Mouse (Mus musculus): ENCODE data around the gene Flywch2. TPM values are rescaled to one million over a fixed set of nuclear protein-coding genes. Genes with fewer than 3 reads are reported as not detected.

Gene Flywch2
- polyA plus RNA-seq, 1 experiment from 2014 or later = 4.3 TPM

GRCm38 (mm10) chr17:23820731-23821130 is 34.9 kb upstream of the Flywch2 start:
- Histone ChIP-seq H3K4me3 (ENCODE audit: low read length) (no peak overlapping the region), H3K4me2 (ENCODE audit: low read depth, low read length) (no peak overlapping the region), H3K4me1 (ENCODE audit: control insufficient read depth, insufficient read depth, low read length) (no peaks in the 10 kb centered on the region), H3K9ac (ENCODE audit: low read length) (no peak overlapping the region), H3K9me3 (replicated peaks; ENCODE audit: control insufficient read depth, low read length) (peaks cover 19% of the 10 kb centered on the region), H3K27ac (ENCODE audit: low read length) (no peak overlapping the region), H3K36me3 (ENCODE audit: control insufficient read depth, insufficient read depth) (peaks cover 86% of the 10 kb centered on the region), H3K27me3 (ENCODE audit: control insufficient read depth, insufficient read depth, low read length) (no peaks in the 10 kb centered on the region)
- ATAC-seq (replicated peaks; ENCODE audit: extremely low read depth, insufficient read depth, low FRiP score) = no peak
- WGBS = 95% methylated on average over 5 of the region's 5 CpGs

GRCm38 (mm10) chr17:23819235-23819634 is 33.4 kb upstream of the Flywch2 start:
- H3K4me2 ChIP-seq (ENCODE audit: low read depth, low read length) = no peak overlapping the region
- no peak for ATAC-seq (replicated peaks; ENCODE audit: extremely low read depth, insufficient read depth, low FRiP score)
- no peak overlapping the region for H3K9ac ChIP-seq (ENCODE audit: low read length)
- H3K4me3 ChIP-seq (ENCODE audit: low read length) = no peak overlapping the region
- H3K27ac ChIP-seq (ENCODE audit: low read length) = no peak overlapping the region
- no peaks in the 10 kb centered on the region for H3K27me3 ChIP-seq (ENCODE audit: control insufficient read depth, insufficient read depth, low read length)
- no peaks in the 10 kb centered on the region for H3K4me1 ChIP-seq (ENCODE audit: control insufficient read depth, insufficient read depth, low read length)
- H3K9me3 ChIP-seq (replicated peaks; ENCODE audit: control insufficient read depth, low read length) = peaks cover 25% of the 10 kb centered on the region
- H3K36me3 ChIP-seq (ENCODE audit: control insufficient read depth, insufficient read depth) = peaks cover 91% of the 10 kb centered on the region
- WGBS = 98% methylated on average over 25 of the region's 25 CpGs

- no peak for ATAC-seq (replicated peaks; ENCODE audit: extremely low read depth, insufficient read depth, low FRiP score)
- Histone ChIP-seq H3K4me2 (ENCODE audit: low read depth, low read length) (no peak overlapping the region), H3K9ac (ENCODE audit: low read length) (no peak overlapping the region), H3K27ac (ENCODE audit: low read length) (no peak overlapping the region), H3K4me1 (ENCODE audit: control insufficient read depth, insufficient read depth, low read length) (no peaks in the 10 kb centered on the region), H3K36me3 (ENCODE audit: control insufficient read depth, insufficient read depth) (peaks cover 90% of the 10 kb centered on the region), H3K27me3 (ENCODE audit: control insufficient read depth, insufficient read depth, low read length) (no peaks in the 10 kb centered on the region), H3K9me3 (replicated peaks; ENCODE audit: control insufficient read depth, low read length) (peaks cover 25% of the 10 kb centered on the region), H3K4me3 (ENCODE audit: low read length) (no peak overlapping the region)
- WGBS = 93% methylated on average over 8 of the region's 8 CpGs
Measured at GRCm38 (mm10) chr17:23818579-23818978, 32.7 kb upstream of the Flywch2 start.

GRCm38 (mm10) chr17:23815641-23816040 is 29.8 kb upstream of the Flywch2 start:
- H3K27ac ChIP-seq (ENCODE audit: low read length) = no peak overlapping the region
- no peaks in the 10 kb centered on the region for H3K27me3 ChIP-seq (ENCODE audit: control insufficient read depth, insufficient read depth, low read length)
- H3K4me3 ChIP-seq (ENCODE audit: low read length) = no peak overlapping the region
- no peak for ATAC-seq (replicated peaks; ENCODE audit: extremely low read depth, insufficient read depth, low FRiP score)
- no peak overlapping the region for H3K9ac ChIP-seq (ENCODE audit: low read length)
- H3K36me3 ChIP-seq (ENCODE audit: control insufficient read depth, insufficient read depth) = peaks cover 85% of the 10 kb centered on the region
- no peaks in the 10 kb centered on the region for H3K4me1 ChIP-seq (ENCODE audit: control insufficient read depth, insufficient read depth, low read length)
- no peak overlapping the region for H3K4me2 ChIP-seq (ENCODE audit: low read depth, low read length)
- H3K9me3 ChIP-seq (replicated peaks; ENCODE audit: control insufficient read depth, low read length) = peaks cover 25% of the 10 kb centered on the region
- 96% methylated on average over 16 of the region's 16 CpGs for WGBS

GRCm38 (mm10) chr17:23807918-23808317 is 22.0 kb upstream of the Flywch2 start:
- H3K4me1 ChIP-seq (ENCODE audit: control insufficient read depth, insufficient read depth, low read length) = peaks cover 24% of the 10 kb centered on the region
- no peaks in the 10 kb centered on the region for H3K9me3 ChIP-seq (replicated peaks; ENCODE audit: control insufficient read depth, low read length)
- no peak for ATAC-seq (replicated peaks; ENCODE audit: extremely low read depth, insufficient read depth, low FRiP score)
- H3K9ac ChIP-seq (ENCODE audit: low read length) = no peak overlapping the region
- WGBS = 82% methylated on average over 3 of the region's 3 CpGs
- H3K27ac ChIP-seq (ENCODE audit: low read length) = no peak overlapping the region
- no peak overlapping the region for H3K4me3 ChIP-seq (ENCODE audit: low read length)
- peaks cover 39% of the 10 kb centered on the region for H3K36me3 ChIP-seq (ENCODE audit: control insufficient read depth, insufficient read depth)
- no peak overlapping the region for H3K4me2 ChIP-seq (ENCODE audit: low read depth, low read length)
- H3K27me3 ChIP-seq (ENCODE audit: control insufficient read depth, insufficient read depth, low read length) = no peaks in the 10 kb centered on the region

GRCm38 (mm10) chr17:23806867-23807266 is 21.0 kb upstream of the Flywch2 start:
- no peak for ATAC-seq (replicated peaks; ENCODE audit: extremely low read depth, insufficient read depth, low FRiP score)
- Histone ChIP-seq H3K4me2 (ENCODE audit: low read depth, low read length) (peak overlapping the region; percentile 77), H3K27ac (ENCODE audit: low read length) (peak overlapping the region; percentile 14; the same call in 1 of the 2 replicates), H3K4me1 (ENCODE audit: control insufficient read depth, insufficient read depth, low read length) (peaks cover 24% of the 10 kb centered on the region), H3K27me3 (ENCODE audit: control insufficient read depth, insufficient read depth, low read length) (no peaks in the 10 kb centered on the region), H3K9ac (ENCODE audit: low read length) (peak overlapping the region; percentile 29; the same call in 1 of the 2 replicates), H3K9me3 (replicated peaks; ENCODE audit: control insufficient read depth, low read length) (no peaks in the 10 kb centered on the region), H3K4me3 (ENCODE audit: low read length) (peak overlapping the region; percentile 27), H3K36me3 (ENCODE audit: control insufficient read depth, insufficient read depth) (peaks cover 31% of the 10 kb centered on the region)
- 60% methylated on average over 25 of the region's 25 CpGs for WGBS

- H3K4me1 ChIP-seq (ENCODE audit: control insufficient read depth, insufficient read depth, low read length) = peaks cover 24% of the 10 kb centered on the region
- no peaks in the 10 kb centered on the region for H3K9me3 ChIP-seq (replicated peaks; ENCODE audit: control insufficient read depth, low read length)
- H3K27me3 ChIP-seq (ENCODE audit: control insufficient read depth, insufficient read depth, low read length) = no peaks in the 10 kb centered on the region
- no peak for ATAC-seq (replicated peaks; ENCODE audit: extremely low read depth, insufficient read depth, low FRiP score)
- peak overlapping the region; percentile 77 for H3K4me2 ChIP-seq (ENCODE audit: low read depth, low read length)
- peak overlapping the region; percentile 92 for H3K9ac ChIP-seq (ENCODE audit: low read length)
- WGBS = under 1% methylated on average over 8 of the region's 8 CpGs
- peak overlapping the region; percentile 80 for H3K4me3 ChIP-seq (ENCODE audit: low read length)
- peak overlapping the region; percentile 96; the same call in 1 of the 2 replicates for H3K27ac ChIP-seq (ENCODE audit: low read length)
- H3K36me3 ChIP-seq (ENCODE audit: control insufficient read depth, insufficient read depth) = peaks cover 15% of the 10 kb centered on the region
Measured at GRCm38 (mm10) chr17:23804426-23805085, 18.7 kb upstream of the Flywch2 start.

- WGBS = under 1% methylated on average over 51 of the region's 83 CpGs
- Histone ChIP-seq H3K4me1 (ENCODE audit: control insufficient read depth, insufficient read depth, low read length) (peaks cover 24% of the 10 kb centered on the region), H3K36me3 (ENCODE audit: control insufficient read depth, insufficient read depth) (peaks cover 4% of the 10 kb centered on the region), H3K9me3 (replicated peaks; ENCODE audit: control insufficient read depth, low read length) (no peaks in the 10 kb centered on the region), H3K4me3 (ENCODE audit: low read length) (peak overlapping the region; percentile 80), H3K27ac (ENCODE audit: low read length) (peak overlapping the region; percentile 96), H3K27me3 (ENCODE audit: control insufficient read depth, insufficient read depth, low read length) (no peaks in the 10 kb centered on the region), H3K9ac (ENCODE audit: low read length) (peak overlapping the region; percentile 92), H3K4me2 (ENCODE audit: low read depth, low read length) (peak overlapping the region; percentile 77)
- ATAC-seq (replicated peaks; ENCODE audit: extremely low read depth, insufficient read depth, low FRiP score) = peak; percentile 46
Measured at GRCm38 (mm10) chr17:23803366-23804041, 17.6 kb upstream of the Flywch2 start.

- H3K9me3 ChIP-seq (replicated peaks; ENCODE audit: control insufficient read depth, low read length) = no peaks in the 10 kb centered on the region
- ATAC-seq (replicated peaks; ENCODE audit: extremely low read depth, insufficient read depth, low FRiP score) = peak; percentile 97
- WGBS = under 1% methylated on average over 58 of the region's 60 CpGs
Measured at GRCm38 (mm10) chr17:23802746-23803365, 17.0 kb upstream of the Flywch2 start.

More at GRCm38 (mm10) chr17:23802746-23803365, 17.0 kb upstream of the Flywch2 start:
- Histone ChIP-seq H3K4me2 (ENCODE audit: low read depth, low read length) (peak overlapping the region; percentile 84), H3K36me3 (ENCODE audit: control insufficient read depth, insufficient read depth) (no peaks in the 10 kb centered on the region), H3K9ac (ENCODE audit: low read length) (peak overlapping the region; percentile 92), H3K4me3 (ENCODE audit: low read length) (peak overlapping the region; percentile 80), H3K27ac (ENCODE audit: low read length) (peak overlapping the region; percentile 96), H3K27me3 (ENCODE audit: control insufficient read depth, insufficient read depth, low read length) (no peaks in the 10 kb centered on the region), H3K4me1 (ENCODE audit: control insufficient read depth, insufficient read depth, low read length) (peaks cover 24% of the 10 kb centered on the region)

All from heart, embryonic 16.5 days (tissue).